Mouse (Mus musculus): ENCODE measurements around the gene Barx1. TPM values are rescaled to one million over a fixed set of nuclear protein-coding genes. Genes with fewer than 3 reads are reported as not detected.

Gene Barx1
- polyA plus RNA-seq, 1 experiment: 1.1 TPM

DNA sequence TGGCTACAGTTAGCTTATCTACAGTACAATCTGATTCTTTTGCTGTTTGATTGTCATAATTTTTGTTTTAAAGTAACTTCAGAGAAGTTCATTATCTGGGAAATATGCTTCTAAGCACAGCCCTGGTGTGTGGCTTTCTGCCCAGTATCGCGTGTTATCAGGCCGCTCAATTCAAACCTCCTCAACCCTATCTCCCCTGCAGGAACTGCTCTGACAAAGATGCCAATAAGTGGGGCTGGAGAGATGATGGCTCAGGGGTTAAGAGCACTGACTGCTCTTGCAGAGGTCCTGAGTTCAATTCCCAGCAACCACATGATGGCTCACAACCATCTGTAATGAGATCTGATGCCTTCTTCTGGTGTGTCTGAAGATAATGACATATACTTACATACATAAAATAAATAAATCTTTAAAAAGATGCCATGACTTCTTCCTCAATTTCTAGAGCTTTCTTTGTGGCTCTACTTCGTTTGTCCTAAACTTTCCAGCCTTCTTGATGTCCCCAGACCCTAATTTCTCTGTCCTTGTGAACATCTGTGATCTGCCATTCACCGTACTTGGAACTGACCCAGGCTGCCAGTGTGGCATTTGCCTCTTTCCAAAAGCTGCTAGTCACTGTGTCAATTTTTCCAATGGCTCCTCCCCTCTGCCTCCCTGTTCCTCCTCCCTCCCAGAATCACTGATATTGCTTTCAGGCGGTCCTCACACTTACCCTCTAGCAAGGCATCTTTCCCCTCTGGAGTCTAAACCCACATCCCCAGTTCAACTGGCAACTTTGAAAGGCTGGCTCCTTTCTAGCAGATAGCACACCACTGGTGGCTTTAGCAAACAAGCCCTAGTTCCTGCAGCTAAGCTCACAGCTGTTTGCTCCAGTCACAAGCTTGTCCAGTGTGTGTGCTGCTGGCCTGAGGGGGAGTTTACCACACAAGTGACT lies 11.4 kb upstream of the Barx1 start:
- 66% methylated on average over 6 of the region's 6 CpGs for WGBS
- TF ChIP-seq POLR2A (IDR thresholded peaks at IDR 0.05; ENCODE audit: control insufficient read depth, extremely low read depth, insufficient read depth, low read length, poor library complexity): no peak
- TF ChIP-seq CTCF (IDR thresholded peaks at IDR 0.05; ENCODE audit: borderline replicate concordance, control insufficient read depth, extremely low read depth, insufficient read depth, low read length, poor library complexity): no peak
- Histone ChIP-seq H3K27me3 (ENCODE audit: control insufficient read depth, insufficient read depth, low read length) (peaks cover 3% of the 10 kb centered on the region; the same call in 1 of the 2 replicates), H3K4me3 (ENCODE audit: control insufficient read depth, insufficient read depth, low read length) (no peak overlapping the region), H3K4me1 (replicated peaks; ENCODE audit: control insufficient read depth, insufficient read depth, low read length) (no peaks in the 10 kb centered on the region), H3K27ac (ENCODE audit: control insufficient read depth, insufficient read depth, low read length) (no peak overlapping the region), H3K36me3 (ENCODE audit: control insufficient read depth, insufficient read depth, low read length) (no peaks in the 10 kb centered on the region)
- no peak for DNase-seq

DNA sequence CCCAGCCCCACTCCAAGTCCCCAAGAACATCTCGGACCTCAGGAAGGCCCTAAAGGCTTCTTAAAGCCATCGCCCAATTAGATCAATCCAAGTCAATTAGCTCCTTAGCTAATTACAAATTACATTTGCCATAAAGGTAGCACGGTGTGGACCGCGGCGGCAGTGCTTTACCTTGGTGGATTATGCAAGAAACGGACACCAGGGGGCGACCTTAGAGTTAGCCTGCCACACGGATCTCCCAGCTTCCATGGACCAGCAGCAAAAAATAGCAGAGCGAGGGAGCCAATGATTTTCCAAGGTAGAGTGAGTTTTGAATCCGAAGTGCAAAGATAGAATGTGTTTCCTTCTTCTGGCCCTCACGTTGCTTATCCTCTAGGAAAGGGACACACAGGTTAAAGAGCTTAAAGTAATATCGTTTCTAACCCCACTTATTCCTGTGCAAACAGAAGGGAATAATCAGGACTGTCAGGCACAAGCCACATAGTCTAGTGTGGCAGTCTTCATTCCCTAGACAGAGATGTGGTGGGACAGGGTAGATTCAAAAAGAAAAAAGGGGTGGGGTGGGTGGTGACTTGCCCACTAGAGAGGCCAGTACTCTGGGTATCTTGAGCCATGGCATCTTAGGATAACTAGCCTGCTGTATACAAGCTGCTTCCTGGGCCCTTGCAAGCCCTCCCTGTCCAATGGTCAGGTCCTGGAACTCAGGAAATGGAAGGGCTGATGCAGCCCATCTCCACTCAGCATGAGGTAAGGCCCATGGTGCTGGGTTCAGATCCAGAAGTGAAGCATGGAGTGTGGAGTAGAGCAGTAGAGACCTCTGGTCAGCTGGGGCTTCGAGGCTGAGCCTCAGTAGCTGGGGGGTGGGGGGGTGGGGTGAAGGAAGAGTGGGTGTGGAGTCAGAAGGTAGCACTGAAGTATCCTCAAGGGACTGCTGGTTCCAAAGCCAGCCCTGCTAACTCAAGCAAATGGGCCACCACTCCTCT lies 8.7 kb upstream of the Barx1 start:
- TF ChIP-seq CTCF (IDR thresholded peaks at IDR 0.05; ENCODE audit: borderline replicate concordance, control insufficient read depth, extremely low read depth, insufficient read depth, low read length, poor library complexity) (peak; percentile 67; the same call in 1 of the 2 replicates), POLR2A (IDR thresholded peaks at IDR 0.05; ENCODE audit: control insufficient read depth, extremely low read depth, insufficient read depth, low read length, poor library complexity) (no peak)
- DNase-seq: peak; percentile 61
- Histone ChIP-seq H3K27ac (ENCODE audit: control insufficient read depth, insufficient read depth, low read length) (no peak overlapping the region), H3K27me3 (ENCODE audit: control insufficient read depth, insufficient read depth, low read length) (peaks cover 16% of the 10 kb centered on the region), H3K36me3 (ENCODE audit: control insufficient read depth, insufficient read depth, low read length) (no peaks in the 10 kb centered on the region), H3K4me1 (replicated peaks; ENCODE audit: control insufficient read depth, insufficient read depth, low read length) (no peaks in the 10 kb centered on the region), H3K4me3 (ENCODE audit: control insufficient read depth, insufficient read depth, low read length) (no peak overlapping the region)
- 10% methylated on average over 14 of the region's 14 CpGs for WGBS

DNA sequence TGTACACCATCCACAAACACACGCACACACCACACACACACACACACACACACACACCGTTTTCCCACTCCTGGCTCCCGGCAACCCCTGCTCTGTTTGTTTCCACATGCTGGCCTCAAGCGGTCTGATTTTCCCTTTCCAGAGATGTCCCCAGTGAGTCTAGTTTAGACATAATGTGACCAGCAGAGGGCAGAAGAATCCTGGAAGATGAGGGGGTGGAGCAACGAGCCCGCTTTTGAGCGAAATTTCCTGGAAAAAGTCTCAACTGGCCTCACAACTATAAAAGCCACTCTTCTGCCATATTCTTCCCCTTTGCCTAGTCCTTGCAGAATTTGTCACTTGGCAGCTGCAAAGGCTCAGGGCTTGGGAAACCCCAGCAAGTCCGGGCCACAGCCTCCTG lies 7.2 kb upstream of the Barx1 start:
- TF ChIP-seq CTCF (IDR thresholded peaks at IDR 0.05; ENCODE audit: borderline replicate concordance, control insufficient read depth, extremely low read depth, insufficient read depth, low read length, poor library complexity): 0 out of 2 replicates have a peak, but pooled peaks have one; percentile 34
- TF ChIP-seq POLR2A (IDR thresholded peaks at IDR 0.05; ENCODE audit: control insufficient read depth, extremely low read depth, insufficient read depth, low read length, poor library complexity): no peak
- H3K4me1 ChIP-seq (replicated peaks; ENCODE audit: control insufficient read depth, insufficient read depth, low read length): no peaks in the 10 kb centered on the region; the same call in 1 of the 2 replicates
- H3K4me3 ChIP-seq (ENCODE audit: control insufficient read depth, insufficient read depth, low read length): no peak overlapping the region
- H3K27me3 ChIP-seq (ENCODE audit: control insufficient read depth, insufficient read depth, low read length): peaks cover 26% of the 10 kb centered on the region
- H3K27ac ChIP-seq (ENCODE audit: control insufficient read depth, insufficient read depth, low read length): no peak overlapping the region
- WGBS: 4% methylated on average over 8 of the region's 8 CpGs
- H3K36me3 ChIP-seq (ENCODE audit: control insufficient read depth, insufficient read depth, low read length): no peaks in the 10 kb centered on the region
- DNase-seq: peak; percentile 47

DNA sequence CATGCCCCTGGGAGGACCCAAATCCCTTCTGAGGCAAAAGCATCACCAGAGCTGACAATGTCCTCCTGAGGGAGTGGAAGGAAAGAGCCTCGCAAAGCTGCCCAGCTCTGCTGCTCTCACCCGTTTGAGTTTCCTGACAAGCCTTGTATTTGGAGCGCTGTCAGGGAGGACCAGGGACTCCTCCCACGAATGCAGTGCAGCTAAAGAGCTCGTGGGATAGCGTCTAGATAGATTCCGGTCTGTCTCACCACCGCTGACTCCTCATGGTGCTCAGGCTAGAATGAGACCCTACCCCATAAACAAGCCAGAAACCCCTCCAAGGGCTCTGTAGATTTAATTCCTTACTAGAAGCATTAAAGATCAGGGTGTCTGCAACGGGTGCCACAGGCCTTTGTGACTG lies 5.0 kb upstream of the Barx1 start:
- Histone ChIP-seq H3K36me3 (ENCODE audit: control insufficient read depth, insufficient read depth, low read length) (no peaks in the 10 kb centered on the region), H3K4me3 (ENCODE audit: control insufficient read depth, insufficient read depth, low read length) (no peak overlapping the region), H3K27ac (ENCODE audit: control insufficient read depth, insufficient read depth, low read length) (no peak overlapping the region), H3K4me1 (replicated peaks; ENCODE audit: control insufficient read depth, insufficient read depth, low read length) (no peaks in the 10 kb centered on the region; the same call in 1 of the 2 replicates), H3K27me3 (ENCODE audit: control insufficient read depth, insufficient read depth, low read length) (peaks cover 41% of the 10 kb centered on the region)
- 12% methylated on average over 9 of the region's 9 CpGs for WGBS
- no peak for DNase-seq
- TF ChIP-seq POLR2A (IDR thresholded peaks at IDR 0.05; ENCODE audit: control insufficient read depth, extremely low read depth, insufficient read depth, low read length, poor library complexity): no peak
- no peak for TF ChIP-seq CTCF (IDR thresholded peaks at IDR 0.05; ENCODE audit: borderline replicate concordance, control insufficient read depth, extremely low read depth, insufficient read depth, low read length, poor library complexity)

DNA sequence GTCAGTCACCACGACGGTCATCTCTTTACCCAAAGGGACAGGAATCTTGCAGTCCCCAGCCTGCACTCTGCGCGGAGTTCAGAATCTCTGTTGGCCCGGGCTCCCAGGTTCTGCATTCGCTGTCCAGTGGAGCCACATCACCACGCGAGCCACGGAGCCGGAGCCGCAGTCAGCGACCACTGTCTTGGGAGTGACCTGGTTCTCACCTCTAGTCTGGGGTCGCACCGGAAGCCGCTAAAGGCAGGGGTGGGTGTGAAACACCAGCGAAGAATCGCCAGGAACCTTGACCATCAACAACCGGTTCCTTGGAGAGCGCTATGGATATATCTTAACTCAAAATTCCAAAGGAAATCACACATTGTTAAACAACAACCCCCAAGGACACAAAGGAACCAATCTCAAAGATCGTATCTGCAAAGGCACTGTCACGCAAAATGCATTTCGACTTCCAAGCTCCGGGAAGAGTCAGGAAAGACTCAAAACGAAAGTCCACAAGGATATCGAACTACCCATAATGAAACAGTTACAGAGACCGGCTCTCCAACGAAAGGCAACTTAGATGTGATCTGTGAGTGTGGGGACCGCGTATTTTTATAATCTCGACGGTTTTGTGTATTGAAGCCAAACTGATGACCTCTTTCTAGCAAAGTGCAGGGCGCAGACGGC lies 4.1 kb upstream of the Barx1 start:
- no peak overlapping the region for H3K4me3 ChIP-seq (ENCODE audit: control insufficient read depth, insufficient read depth, low read length)
- H3K36me3 ChIP-seq (ENCODE audit: control insufficient read depth, insufficient read depth, low read length): no peaks in the 10 kb centered on the region
- 7% methylated on average over 33 of the region's 33 CpGs for WGBS
- H3K27ac ChIP-seq (ENCODE audit: control insufficient read depth, insufficient read depth, low read length): no peak overlapping the region
- TF ChIP-seq CTCF (IDR thresholded peaks at IDR 0.05; ENCODE audit: borderline replicate concordance, control insufficient read depth, extremely low read depth, insufficient read depth, low read length, poor library complexity) (no peak), POLR2A (IDR thresholded peaks at IDR 0.05; ENCODE audit: control insufficient read depth, extremely low read depth, insufficient read depth, low read length, poor library complexity) (no peak)
- H3K4me1 ChIP-seq (replicated peaks; ENCODE audit: control insufficient read depth, insufficient read depth, low read length): no peaks in the 10 kb centered on the region; the same call in 1 of the 2 replicates
- no peak for DNase-seq
- H3K27me3 ChIP-seq (ENCODE audit: control insufficient read depth, insufficient read depth, low read length): peaks cover 46% of the 10 kb centered on the region
